Mouse (Mus musculus): ENCODE measurements at regions not wholly inside any gene's neighbourhood (a gene's known extent, or its start where the extent isn't known, plus 50 kb on each side); places are given as distances from the start of the nearest gene placed in this dataset.

DNA sequence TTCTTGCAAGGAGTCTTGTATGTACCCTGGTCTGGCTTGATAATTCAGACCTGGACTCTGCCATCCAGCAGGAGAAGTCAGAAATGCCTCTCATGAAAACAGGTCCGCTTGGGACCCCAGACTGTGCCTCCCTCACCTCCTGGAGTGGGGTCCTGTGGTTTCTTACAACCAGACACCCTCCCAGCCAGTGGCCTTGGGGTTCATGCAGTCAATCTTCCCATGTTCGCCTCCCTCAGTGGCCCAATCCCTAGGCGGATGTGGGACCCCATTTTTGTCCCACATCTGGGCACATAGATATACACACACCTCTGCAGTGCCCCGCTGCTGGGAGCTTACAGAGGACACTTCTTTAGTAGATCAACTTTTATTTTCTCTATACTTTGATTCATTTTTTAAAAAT is 217.7 kb downstream of the Lrfn2 start:
- no peak for DNase-seq (ENCODE audit: low spot score in 2 of 2)

DNA sequence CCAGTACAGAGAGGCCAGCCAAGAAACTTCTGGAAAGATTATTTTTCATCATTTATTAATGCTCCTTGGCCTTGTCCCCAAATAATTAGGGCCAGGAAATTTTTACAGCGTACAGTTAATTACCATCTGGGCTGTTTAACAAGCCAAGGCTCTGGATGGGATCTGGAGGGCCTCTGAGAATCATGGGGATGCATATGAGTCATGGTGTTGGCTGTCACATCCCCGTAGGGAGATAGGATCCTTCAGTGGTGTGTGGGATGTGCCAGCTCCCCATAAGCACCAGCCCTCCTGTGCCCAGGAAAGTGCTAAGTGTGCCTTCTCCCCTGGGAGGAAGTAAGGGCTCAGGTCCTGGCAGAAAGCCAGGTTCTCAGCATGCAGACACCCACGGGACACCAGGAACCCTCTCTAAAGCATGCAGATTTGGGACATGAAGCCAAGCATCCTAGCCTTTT is 218.8 kb downstream of the Lrfn2 start:
- peak in 1 of 2 experiments; percentile 4 for DNase-seq (ENCODE audit: low spot score in 2 of 2)

DNA sequence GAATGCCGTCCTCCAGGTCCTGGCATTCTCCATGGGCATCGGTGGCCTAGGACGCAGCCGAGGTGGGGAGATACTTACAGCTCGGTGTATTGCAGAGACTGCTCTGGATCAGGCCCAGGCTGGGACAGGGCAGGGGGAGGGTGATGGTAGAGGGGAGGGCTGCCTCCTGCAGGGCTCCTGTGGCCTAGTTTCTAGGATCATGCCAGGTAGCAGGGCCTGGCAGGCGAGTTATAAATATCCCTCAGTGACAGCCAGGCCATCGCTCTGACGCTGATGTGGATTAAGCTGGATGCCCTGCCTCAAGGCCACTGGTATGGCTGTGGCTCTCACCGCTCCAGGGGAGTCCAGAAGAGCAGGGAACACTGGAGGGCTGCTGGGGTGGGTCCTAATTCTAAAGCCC is 221.8 kb downstream of the Lrfn2 start:
- no peak for DNase-seq (ENCODE audit: low spot score in 2 of 2)

DNA sequence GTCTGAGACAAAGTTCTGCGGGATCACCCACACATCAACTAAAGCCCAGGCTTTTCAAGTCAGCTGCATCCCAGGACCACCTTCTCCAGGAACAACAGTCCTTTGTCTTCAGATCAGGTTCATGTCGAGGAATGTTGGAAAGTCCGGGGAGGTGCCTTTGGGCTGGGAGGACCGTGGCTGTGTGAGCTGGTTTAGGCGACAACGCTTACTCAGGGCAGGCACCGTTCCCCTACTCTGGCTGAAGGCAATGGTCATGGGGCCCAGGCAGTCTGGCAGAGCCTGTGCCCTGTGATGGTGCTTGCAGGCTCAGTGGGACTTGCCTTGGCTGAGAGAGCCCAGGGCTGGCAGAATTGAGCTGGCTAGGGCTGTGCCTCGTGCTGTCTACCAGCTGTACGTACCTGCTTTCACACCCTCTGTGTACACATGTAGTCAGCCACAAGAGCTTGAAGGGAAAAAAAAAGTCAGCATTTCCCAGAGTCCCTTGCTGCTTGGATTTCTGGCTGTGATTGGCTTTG is 222.9 kb downstream of the Lrfn2 start:
- no peak for DNase-seq (ENCODE audit: low spot score in 2 of 2)

DNA sequence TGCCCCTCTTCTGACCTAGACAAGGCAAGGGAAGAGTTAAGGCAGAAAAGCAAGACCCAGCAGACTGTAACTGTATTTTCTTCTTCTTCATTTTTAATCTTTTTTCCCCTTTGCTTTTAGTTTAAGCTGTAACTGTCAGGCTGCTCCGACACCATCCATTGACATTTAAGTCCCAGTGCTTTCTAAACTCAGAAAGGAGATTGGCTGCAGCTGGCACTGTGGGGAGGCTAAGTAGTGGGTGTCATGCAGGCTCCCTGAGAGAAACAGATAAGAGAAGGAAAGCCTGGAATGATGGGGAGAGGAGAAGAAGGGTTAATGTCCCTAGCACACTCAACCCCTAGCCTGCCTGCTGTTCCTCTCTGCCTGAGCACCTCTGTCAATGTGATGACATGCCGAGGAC is 225.4 kb downstream of the Lrfn2 start:
- no peak for DNase-seq (ENCODE audit: low spot score in 2 of 2)

DNA sequence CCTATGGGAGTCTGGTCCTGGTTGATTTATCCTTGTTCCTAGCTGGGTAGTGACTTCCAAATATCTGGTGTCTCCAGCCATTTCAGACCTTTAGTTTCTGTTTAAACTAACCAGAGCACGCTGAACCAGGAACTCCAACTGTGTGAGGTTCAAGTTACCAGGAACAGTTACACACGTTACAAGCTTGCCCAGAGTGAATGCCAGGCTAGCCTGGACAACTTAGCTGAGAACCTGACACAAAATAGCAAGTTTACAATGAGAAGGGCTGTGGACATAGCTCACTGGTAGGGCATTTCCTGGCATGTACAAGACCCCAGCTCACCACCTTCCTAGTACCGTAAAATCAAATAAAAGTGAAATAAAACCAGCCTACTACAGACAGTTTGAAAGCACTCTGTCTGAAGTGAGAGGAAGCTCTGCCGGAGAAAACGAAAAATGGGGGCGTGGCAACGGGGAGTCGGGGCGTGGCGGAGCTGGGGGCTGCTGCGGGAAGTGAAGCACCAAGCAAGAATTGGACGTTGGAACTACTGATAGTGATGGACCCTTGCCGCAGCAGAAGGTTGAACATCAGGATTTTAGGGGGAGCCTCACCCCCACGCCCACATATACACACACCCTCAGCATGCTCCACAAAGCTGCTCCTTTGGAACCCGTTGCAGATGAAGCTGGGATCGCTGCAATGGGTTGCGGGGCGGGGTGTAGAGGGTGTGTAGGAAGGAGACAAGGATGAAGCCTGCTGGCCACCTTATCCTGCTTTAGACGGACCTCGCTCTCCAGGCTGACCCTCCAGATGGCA is 239.3 kb downstream of the Lrfn2 start:
- peak in 1 of 2 experiments; percentile 32 for DNase-seq (ENCODE audit: low spot score in 2 of 2)

DNA sequence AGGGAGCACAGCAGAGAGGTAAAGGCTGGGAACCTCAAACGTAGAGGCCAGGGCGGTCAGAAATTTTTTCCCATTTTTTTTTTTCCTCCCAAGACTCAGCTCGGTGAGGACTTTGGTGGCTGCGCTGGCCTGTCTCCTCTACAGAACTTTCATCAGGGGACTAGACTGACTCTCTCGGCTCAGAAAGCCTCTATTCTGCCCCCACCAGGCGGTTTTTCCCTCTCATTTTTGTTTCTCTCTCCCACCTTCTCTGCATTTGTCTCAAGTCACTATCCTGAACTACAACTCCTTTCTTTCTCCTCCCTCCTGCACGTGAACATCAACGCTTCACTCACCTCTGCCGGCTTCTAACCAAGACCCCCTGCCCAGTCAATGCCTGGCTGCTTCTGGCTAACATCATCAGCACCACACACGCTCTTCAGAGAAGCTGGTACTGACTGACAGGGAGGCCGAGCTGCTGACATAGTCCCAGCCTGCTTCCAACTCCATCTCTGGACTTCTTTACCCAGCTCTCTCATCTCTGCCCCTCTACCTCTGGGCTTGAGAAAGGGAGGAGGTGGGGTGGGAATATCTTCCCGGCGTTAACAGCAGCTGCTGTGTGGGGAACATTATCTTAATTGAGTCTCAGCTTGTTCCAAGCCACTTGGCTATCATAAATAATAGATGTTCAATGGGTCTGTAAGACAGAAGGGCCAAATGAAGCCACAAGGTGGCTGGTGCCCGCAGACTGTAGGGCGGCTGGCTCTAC is 240.0 kb downstream of the Lrfn2 start:
- DNase-seq (ENCODE audit: low spot score in 2 of 2): no peak

DNA sequence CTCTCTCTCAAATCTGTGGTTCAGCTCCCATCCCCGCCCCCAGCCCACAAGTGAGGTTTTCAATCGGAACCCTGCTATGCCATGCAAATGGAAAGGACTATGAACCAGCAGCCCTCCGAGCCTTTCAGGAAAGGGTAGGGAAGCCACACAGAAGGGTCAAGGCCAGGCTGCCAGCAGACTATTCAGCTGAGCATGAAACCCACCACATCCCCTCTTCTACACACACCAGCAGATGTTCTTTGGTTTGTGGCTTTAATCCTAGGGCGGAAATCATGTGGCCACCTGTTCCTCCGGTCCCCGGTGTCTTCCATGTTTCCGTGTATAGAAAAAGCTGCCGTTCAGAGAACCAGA is 240.6 kb downstream of the Lrfn2 start:
- no peak for DNase-seq (ENCODE audit: low spot score in 2 of 2)

DNA sequence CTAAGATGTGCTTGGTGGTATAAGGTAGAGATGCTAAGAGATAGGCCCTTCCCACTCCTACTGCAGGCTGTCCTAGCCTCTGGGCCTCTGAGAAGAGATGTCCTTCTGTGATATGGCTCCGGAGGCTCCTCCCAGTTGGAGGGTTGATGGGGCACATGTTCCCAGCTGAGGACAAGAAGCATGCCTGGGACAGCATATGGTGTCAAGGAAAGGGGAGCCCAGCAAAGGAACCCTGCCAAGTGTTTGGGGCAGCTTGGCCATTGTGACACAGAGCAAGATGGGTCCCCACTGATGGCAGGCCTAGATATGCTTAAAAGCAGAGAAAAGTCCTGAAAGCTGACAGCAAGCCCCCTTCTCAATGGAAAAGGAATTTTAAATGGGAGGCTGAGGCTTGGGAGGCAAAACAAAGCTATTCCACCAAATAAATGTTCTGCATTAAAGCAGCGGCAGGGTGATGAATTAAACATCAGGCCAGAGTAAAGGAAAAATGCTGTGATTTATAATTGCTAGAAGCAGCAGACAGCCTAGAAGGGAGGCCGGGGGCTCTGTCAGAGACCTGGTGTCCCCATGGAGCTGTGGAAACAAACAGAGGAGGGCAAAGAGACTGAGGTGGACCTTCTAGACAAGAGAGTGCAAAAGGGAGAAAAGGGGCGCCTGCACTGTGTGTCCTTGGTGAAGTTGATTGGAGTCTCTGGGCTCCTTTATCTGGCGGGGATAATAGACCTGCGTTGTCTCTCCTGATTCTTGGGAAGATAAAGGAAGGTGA is 246.0 kb downstream of the Lrfn2 start:
- no peak for DNase-seq (ENCODE audit: low spot score in 2 of 2)

DNA sequence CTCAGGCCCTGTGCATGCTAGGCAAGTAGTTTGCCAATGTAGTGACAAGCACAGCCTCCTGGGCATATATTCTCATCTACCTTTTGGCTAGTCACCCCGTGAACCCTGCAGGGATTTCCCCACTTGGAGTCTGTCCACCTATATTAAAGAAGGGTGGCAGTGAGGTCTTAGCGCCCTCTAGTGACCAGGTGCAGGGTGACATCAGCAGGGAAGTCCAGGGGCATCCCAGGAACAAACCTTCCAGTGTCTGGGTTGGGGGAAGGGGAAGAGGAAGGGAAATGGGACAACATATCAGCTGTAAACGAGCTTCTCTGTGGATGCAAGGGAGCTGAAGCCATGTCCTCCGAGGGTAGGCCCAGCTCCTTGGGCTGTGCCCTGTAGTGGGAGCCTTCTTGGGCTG is 245.7 kb upstream of the Mocs1 start:
- DNase-seq (ENCODE audit: low spot score in 2 of 2): peak; percentile 25 to 42

DNA sequence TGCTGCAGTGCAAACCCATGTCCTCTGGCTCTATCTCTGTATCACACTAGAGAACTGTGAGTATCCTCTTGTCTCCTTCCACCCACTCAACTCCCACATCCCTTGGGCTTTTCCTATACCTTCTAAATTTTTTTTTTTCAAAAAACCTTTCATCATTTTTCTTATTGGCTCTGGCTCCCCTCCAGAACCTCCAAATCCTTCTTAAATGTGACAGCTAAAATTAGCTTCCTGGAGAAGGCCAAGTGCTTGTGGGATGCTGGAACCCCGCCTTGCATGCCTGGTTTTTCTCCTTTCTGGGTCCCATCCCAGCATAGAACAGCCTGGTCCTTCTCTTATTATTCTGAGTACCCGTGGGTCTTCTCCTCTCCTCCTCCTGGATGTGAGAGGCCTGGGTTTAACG is 244.2 kb upstream of the Mocs1 start:
- no peak for DNase-seq (ENCODE audit: low spot score in 2 of 2)

DNA sequence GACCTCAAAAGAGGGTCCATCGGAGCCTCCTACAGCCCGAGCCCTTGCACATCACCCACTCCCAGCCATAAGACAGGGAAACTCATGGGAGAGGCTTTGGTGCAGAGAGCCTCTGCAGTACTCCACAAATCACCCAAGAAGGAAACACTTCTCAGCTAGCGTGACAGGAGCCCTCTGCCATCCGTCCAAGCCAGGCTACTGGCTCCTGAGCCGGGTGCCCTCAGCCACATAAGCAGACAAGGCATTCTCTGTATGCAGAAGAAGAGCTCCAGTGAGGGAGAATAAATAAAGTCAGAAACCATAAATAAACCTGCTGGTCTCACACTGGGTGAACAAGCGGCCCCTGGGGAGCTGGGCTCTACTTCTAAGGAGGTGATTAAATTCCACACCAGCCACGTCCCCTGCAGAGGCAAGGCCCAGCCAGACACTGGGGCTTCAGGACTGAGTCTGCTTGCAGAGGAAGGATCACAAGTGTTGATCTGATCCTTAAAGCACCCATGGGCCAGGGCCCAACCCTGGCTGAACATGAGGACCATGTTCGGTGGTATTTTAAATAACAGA is 243.0 kb upstream of the Mocs1 start:
- DNase-seq (ENCODE audit: low spot score in 2 of 2): no peak

DNA sequence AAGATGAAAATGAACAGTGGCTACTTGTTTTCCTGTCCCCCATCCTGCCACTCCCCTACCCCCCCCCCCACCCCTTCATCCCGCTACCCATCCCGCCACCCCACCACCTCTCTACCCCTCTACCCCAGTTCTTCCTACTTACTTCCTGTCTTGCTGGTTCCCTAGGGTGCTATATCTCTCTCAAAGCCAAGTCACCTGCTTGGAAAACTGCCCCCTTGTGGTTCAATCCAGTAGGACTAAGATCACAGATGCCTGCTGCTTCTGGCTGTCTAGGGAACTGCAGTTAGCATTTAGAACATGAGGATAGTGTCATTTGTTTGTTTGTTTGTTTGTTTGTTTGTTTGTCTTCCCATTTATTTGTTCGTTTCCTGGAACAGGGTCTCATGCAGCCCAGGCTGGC is 238.4 kb upstream of the Mocs1 start:
- no peak for DNase-seq (ENCODE audit: low spot score in 2 of 2)

DNA sequence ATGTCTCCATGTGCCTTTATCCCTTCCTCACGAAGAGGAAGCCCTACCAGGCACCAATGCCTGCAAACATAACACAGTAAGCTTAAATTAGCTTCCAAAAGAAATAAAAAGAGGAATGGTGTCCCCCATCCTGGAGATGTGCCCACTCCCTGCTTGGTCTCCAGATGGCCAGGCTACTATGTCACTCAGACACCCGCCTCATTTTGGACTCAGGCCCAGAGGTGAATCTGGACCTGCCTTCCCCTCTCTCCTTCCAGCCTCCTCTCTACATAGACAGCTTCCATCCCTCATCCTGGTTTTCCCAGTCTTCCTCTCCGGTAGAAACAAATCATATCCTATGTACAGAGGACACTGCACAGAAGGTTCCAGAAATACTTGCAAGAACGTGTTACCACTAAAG is 237.8 kb upstream of the Mocs1 start:
- no peak for DNase-seq (ENCODE audit: low spot score in 2 of 2)

DNA sequence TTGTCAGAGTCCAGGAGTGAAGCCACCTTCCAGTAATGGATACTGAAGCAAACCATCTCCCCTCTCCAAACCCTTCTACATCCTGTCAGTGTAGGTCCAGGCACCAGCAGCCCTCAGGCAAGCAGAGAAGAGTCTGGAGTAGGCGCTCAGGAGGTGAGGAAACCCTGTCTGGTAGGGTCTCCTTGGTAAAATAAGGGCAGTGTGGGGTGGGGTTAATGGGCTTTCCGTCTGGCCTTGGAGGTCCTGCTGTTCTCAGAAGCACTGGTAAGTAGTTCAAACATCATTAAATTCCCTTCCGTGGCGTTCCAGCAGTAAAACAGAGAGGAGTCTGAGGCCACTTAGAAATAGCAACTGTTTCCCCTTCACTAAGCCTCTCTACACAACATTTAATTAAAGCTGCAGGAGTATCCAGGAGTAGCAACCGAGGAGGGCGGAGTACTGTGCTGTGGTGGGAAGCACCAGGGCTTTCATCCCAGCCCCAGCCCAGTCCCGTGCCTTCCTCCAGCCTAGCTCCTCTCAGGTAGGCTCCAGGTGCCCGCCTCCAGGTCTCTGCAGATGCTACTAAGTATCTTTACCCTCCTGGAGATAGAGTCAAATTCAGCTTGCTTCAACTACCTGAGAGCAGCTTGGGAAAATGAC is 232.0 kb upstream of the Mocs1 start:
- no peak for DNase-seq (ENCODE audit: low spot score in 2 of 2)

DNA sequence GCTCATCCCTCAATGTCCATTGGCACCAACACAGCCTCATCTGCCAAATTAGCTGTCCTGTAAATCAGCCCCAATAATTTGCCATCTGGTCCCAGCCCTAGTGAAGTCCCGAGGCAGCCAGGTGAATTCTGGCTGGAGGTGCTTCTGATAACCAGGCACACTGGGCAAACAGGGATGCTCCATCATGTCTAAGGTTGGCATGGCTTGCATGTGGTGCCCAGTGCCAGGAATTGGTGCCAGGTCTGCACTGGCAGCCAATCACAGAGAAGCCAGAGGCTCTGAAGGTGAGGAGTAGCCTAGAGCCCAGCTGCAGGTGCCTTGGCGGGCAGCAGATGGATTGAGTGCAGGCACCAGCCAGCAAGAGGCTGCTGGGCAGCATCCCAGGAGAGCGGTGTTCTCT is 226.7 kb upstream of the Mocs1 start:
- no peak for DNase-seq (ENCODE audit: low spot score in 2 of 2)

DNA sequence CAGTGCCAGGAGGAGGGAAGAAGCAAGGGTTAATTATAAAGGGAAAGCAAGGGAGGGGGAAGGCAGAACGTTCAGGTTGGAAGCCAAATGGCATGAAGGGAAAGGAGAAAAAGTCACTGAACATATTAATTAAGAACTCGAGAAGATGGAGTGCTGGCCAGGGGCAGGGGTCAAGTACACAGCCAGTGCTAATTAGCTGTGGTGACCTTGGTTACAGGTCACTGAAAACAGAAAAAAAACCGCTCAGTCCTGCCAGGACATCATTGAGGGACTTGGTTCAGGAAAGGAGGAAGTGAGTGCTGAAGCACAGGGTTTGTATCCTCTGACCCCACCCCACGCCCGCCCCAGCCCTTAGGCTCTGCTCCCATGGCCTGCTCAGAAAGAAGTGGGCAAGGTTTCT is 223.1 kb upstream of the Mocs1 start:
- no peak for DNase-seq (ENCODE audit: low spot score in 2 of 2)

DNA sequence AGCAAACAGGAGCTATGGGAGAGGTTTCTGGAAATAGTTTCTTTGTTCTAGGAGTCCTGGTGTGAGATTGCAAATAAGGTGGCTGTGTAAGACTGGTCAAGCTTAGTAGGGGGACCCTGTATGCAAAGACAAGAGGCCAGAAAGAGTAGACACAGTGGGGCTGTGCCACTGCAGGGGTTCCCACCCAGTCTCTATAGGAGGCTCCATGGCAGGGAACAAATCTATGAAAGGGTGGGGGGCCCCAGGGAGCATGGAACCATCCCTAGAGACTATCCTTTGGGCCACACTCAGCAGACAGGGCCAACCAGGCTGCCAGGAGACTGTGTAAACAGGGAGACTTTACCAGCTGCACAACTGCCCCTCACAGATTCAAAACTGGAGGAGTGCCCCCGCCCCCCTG is 222.6 kb upstream of the Mocs1 start:
- DNase-seq (ENCODE audit: low spot score in 2 of 2): no peak

DNA sequence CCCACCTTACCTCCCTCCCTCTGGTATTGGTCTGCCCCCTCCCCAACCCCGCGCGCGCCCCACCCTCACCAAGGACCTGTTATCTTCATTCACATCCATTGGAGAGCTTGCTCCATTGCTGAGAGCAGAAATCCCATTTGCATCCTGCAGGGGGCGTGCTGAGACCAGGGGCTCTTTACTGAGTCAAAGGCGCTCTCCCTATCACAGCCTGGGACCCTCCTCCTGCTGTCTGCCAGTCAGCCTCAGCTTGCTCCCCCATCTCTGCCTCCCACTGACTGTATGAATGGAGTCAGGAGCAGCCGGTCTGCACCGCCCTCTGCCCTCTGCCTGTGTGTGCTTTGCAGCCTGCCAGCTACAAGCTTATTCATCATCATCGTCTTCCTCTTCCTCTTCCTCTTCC is 221.5 kb upstream of the Mocs1 start:
- DNase-seq (ENCODE audit: low spot score in 2 of 2): no peak

DNA sequence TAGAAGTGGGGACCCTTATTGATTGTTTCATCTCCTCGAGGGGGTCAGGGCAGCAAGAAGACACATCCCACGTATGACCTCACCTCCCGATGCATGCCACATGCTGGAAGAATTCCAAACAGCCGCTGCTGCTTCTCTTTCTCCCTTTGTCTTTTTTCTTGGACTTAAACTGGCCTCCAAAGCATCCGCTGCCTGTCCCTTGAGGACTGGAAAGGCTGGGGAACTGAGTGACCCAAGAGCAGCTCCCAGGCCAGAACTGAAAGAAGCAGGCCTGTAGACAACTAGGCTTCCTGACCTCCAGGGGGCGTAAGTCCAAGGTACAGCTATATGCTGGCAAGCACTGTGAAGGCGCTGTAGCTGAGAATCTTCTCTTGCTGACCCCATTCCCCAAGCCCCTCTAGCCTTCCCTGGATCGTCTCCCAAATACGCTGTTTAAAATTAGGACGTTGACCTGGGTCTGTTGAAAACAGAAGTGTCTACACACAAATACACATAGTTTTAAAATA is 219.8 kb upstream of the Mocs1 start:
- no peak for DNase-seq (ENCODE audit: low spot score in 2 of 2)

DNA sequence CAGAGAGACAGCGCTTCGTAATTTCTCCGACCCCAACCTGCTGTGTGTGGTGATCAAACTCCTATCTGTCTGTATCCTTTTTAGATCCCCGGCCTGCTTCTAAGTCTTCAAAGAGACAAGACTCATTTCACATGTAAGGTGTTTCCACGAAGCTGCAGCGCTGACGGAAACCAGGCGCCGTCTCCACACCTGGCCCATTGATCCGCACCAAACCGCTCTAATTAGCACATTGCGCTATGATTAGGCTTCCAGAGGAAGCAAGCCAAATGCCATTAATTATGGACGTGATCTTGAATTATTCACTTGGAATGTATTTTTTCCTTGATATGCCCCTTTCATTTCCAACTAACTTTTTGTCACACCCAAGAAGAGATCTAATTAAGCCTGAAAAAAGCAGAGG is 215.2 kb upstream of the Mocs1 start:
- DNase-seq (ENCODE audit: low spot score in 2 of 2): no peak

Measured in urinary bladder, adult 18-20 months (tissue).